Mouse (Mus musculus): ENCODE results near the gene Zc3h7b.

DNA sequence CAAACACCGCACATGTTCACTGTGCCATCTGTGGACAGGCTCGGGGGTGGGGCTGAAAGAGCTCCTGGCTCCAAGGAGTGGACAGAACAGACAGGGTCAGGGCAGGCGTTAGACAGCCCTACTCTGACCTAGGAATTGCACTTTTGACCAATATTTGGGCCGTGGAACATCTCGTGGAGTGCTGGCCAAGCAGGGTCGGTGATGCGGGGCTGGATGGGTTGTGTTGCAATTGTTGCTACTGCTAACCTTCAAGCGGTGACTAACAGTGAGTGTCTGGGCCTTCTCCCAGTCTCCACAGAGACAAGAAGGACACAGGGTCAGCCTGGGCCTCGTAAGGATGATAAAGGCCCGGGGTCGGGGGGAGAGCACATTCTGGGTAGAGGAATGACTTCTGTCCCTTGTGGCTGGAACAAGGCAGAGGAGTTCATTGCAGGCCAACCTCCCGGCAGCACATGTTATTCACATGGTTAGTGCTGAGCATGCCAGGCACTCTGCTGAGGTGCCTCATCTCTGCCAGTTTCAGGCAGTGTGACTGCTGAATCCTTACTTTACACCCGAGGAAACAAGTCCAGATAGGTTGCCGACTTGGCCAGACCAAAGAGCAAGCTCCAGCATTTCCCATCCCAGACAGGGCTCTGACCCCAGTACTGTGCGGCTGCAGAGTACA is 29.8 kb downstream of the Zc3h7b start:
- TF ChIP-seq CTCF (IDR thresholded peaks at IDR 0.05; ENCODE audit: extremely low read depth, insufficient read length, insufficient replicate concordance, low read depth, low read length) (no peak), POLR2A (IDR thresholded peaks at IDR 0.05; ENCODE audit: low read depth, low read length) (no peak)
